Mouse (Mus musculus): Measurements from ENCODE around the gene S100a3.

S100a3 gene

DNA sequence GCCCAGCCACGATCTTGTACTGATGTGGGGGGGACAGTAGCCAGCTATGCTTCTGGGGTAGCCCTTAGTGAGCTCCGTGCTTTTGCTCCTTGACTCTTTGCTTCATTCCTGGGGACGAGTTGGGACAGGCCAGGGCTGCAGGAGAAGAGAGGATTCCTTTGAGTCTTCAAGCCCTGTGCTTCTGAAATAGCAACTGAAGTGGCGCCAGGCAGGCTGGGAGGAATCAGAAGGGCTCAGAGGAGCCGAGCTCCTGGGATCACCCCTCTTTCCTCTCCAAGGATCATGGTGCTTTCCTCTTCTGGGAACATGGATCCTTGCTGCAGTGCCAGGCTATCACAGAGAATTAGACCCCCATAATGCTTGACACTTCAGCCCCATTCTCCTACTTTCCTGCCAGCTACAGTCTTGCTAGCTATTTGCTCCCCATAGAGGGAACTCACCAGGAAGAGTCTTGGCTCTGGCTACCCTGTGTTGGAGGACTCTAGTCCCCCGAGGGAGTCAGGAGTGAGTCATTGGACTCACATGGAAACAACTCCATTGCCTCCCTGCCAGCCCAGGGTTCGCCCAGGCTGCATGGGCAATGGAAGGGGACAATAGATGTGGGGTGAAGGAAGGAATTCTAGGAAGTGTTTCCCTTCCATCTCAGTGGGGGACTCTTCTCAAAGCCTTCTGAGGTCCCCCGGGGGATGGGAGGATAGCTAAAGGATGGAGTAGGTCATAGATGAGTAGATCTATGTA lies 40.2 kb downstream of the S100a3 start:
- DNase-seq (ENCODE audit: low read depth, low spot score), result no peak

DNA sequence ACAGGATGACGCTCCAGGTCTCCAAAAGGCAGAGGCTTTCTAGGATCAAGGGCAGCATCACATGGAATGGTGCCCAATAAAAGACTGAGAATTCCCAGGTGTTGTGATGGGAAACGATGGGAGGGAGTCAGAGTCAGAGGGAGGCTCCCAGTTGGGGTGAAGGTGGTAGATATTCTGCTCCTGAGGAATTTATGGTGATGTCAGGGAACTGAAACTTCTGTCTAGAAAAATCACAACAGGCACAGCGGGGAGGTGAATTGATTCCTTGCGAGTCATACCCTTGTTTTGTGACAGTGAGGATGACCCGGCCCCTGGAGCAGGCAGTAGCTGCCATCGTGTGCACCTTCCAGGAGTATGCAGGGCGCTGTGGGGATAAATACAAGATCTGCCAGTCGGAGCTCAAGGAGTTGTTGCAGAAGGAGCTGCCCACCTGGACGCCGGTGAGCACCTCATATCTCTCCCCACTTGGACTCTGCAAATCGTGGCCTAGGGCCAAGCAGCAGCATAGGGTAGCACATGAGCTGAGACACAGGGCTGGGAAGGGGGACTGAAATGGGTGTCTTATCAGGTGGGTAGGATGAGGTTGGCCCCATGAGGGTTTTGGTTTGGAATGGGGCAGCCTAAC lies 41.2 kb downstream of the S100a3 start, which contains the start of gene Gm42674:
TSS of gene Gm42674 (plus strand) at position 419 of the 625 bp plus-strand sequence.
- no peak for DNase-seq (ENCODE audit: low read depth, low spot score)

DNA sequence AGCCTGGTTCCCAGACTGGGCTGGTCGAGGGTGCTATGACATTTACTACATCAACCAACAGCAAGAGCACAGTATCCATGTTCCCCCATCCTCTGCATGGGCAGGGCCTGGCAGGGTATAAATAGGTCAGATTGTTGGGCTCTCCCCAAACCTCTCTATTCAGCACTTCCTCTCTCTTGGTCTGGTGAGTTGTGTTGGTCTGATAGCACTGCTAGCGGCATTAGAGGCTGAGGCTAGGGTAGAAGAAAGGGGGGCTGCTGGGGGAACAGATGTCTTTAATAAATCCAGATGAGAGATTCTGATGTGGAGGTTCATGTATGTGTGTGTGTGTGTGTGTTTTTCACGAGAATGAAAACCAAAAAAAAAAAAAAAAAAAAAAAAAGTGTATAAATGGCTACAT lies 43.2 kb downstream of the S100a3 start, which contains the start of gene S100a4:
TSS of gene S100a4 (plus strand) at position 149 of the 400 bp plus-strand sequence.
- DNase-seq (ENCODE audit: low read depth, low spot score), result no peak

DNA sequence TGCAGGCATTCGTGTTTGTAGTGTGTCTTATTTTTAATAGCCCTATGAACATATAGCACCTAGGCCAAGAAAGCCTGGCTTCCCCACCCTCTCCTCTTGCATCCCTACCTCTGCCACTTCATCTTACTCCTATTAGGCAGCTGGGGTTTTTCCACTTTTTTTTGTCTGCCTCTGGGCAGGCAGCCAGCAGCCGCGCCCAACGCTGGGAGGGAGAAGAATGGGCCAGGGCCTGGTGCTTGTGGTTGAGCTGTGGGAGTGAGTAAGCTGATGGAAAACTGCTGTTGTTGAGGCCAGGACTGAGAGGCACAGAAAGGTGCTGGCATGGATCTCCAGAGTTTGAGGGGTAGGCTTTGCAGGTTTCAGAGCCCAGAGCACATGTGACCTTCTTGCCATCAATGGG lies 44.0 kb downstream of the S100a3 start:
- DNase-seq (ENCODE audit: low read depth, low spot score), result peak; percentile 50

DNA sequence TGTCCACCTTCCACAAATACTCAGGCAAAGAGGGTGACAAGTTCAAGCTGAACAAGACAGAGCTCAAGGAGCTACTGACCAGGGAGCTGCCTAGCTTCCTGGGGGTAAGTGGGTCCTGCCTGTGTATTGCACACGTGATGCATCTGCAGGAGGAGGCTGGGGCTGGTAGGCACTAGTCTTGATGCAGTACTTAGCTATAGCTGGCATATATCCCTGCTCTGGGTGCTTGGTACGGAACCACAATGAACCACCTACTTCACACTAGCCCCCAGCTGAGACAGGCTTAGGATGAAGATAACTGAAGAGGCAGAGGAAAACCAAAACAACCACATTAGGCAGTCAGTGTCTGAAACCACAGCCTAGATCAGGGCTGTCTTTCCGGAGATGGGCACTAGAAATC lies 44.7 kb downstream of the S100a3 start:
- no peak for DNase-seq (ENCODE audit: low read depth, low spot score)

DNA sequence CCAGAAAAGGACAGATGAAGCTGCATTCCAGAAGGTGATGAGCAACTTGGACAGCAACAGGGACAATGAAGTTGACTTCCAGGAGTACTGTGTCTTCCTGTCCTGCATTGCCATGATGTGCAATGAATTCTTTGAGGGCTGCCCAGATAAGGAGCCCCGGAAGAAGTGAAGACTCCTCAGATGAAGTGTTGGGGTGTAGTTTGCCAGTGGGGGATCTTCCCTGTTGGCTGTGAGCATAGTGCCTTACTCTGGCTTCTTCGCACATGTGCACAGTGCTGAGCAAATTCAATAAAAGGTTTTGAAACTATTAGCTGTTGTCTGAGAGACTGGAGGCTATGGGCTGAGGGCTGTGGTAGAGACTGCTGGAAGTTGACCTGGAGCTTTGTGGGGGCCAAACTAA lies 45.4 kb downstream of the S100a3 start:
- no peak for DNase-seq (ENCODE audit: low read depth, low spot score)

DNA sequence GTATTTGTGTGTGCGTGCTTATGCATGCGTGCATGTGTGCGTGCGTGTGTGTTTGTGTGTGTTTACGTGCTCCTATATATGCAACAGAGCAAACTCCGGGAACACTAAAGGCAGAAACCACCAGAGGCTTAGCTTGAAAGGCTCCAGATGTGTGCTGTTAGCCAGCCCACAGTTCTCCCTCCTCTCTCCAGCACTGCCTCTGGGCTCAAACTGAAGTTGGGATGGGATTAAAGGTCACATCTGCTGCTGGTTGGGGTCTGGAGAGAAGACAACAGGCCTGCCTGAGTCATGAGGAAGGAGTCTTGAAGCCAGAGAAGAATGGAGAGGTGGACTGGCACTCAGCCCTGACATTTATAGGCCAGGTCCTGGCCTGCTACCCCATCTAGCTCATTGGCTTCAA lies 45.8 kb downstream of the S100a3 start:
- DNase-seq (ENCODE audit: low read depth, low spot score), result no peak

DNA sequence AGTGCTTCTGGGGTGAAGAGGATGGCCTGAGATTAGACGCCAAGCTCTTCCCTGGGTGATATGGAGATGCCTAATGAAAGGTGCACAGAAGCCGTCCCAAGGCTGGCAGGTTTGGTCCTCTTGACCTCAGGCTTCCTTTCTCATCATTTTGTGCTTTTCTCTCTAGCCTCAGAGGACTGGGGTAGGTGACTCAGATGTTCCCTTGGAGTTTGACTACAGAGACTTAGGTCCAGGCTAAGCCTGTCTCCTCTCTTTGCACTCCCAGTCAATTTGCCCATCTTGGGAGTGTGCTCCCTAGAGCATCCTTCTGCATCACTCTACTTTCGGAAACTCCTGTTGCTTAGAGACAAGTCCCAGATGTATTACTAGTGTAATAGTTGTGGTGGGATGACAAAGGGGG lies 47.0 kb downstream of the S100a3 start:
- no peak for DNase-seq (ENCODE audit: low read depth, low spot score)

DNA sequence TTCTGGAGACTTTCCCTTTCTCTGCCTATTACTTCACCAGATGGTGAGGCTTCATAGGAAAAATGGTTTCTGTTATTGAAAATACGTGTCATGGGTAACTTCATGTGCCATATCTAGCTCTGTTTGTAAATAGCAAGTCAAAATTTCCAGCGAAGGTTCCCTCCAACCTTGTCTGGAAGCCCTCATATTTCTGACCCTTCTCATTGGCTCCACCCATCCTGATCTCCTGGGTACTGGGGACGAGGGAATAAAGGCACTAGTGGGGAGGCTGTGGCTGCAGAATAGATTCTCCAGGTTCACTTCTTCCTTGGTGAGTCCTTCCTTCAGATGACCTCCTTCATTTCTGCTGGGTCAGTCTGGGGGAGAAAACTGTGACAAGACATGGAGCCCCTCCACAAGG lies 47.8 kb downstream of the S100a3 start, which contains the start of gene S100a5:
TSS of gene S100a5 (plus strand) at position 301 of the 400 bp plus-strand sequence.
- DNase-seq (ENCODE audit: low read depth, low spot score), result no peak

DNA sequence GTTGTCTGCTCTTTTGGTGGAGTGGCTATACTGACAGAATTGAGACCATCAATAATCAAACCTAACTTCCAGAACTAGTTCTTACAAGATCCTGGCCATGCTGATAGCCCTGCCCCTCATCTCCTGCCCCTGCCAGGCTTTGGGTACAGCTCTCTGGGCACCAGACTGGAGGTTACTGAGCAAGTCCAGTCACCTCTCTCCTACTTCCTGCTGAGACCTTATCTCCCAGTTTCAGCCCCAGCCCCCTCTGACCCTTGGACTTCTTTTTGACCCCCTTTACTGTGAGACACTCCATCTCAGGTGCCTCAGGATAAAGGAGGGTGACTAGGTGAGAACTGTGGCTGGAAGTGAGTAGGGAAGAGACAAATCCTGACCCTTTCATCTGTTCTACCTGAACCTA lies 48.7 kb downstream of the S100a3 start:
- DNase-seq (ENCODE audit: low read depth, low spot score), result no peak

DNA sequence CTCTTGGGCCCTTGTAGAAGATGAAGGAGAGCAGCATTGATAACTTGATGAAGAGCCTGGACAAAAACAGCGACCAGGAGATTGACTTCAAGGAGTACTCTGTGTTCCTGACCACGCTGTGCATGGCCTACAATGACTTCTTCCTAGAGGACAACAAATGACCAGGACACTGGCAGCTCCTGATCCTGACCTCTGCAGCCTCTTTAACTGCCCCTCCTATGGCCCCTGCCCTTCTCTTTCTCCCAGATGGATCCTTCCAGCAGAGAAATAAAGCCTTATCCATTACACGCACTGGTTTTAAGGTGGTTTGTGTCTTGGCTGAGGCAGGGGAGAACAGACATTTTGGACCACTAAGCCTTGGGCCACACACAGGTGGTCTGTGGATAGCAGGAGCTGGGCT lies 51.1 kb downstream of the S100a3 start:
- no peak for DNase-seq (ENCODE audit: low read depth, low spot score)

DNA sequence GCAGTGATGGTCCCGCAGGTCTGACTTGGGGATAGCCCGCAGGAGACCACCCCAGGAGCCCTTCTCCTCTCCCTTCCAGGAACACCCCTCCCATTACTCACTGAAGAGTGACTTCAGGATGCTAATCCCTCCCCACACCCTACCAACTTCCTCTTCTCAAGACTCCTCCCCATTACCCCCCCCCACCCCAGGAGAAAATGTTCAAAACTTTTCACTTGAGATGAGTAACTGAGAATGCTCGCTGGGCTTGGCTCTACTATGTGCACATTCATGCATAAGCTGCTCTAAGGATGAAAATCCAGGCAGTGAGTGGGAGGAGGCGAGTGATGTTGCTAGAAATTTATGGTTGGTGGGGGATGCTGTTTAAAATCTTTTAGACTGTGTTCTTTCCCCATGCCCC lies 51.7 kb downstream of the S100a3 start:
- DNase-seq (ENCODE audit: low read depth, low spot score), result no peak

DNA sequence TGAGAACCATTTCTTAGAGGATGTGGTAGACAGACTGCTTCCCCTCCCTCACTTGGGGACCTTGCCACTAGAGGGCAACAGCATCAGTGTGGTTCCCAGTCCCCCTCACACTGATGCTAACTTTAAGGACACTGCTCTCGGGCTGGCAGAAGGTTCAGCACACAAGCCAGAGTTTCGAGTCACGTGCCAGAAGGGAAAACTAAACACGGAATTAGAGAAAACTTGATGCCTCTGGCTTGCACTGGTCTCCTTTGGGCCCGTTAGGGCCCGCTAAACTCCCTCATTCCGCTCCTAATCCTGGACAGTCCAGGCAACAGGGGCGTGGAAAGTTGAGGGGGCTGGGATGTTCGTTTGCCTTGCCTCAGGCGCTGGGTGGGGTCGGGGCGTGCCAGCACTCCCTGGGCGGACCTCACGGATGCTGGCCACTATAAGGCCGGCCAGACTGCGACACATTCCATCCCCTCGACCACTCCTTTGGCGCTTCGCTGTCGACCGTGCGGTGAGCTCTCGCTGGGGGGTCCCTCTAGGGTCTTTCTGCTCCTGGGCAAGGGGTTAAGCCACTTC lies 52.4 kb downstream of the S100a3 start, which contains the start of gene S100a6:
TSS of gene S100a6 (plus strand) at position 155 of the 564 bp plus-strand sequence.
- DNase-seq (ENCODE audit: low read depth, low spot score), result peak; percentile 86

DNA sequence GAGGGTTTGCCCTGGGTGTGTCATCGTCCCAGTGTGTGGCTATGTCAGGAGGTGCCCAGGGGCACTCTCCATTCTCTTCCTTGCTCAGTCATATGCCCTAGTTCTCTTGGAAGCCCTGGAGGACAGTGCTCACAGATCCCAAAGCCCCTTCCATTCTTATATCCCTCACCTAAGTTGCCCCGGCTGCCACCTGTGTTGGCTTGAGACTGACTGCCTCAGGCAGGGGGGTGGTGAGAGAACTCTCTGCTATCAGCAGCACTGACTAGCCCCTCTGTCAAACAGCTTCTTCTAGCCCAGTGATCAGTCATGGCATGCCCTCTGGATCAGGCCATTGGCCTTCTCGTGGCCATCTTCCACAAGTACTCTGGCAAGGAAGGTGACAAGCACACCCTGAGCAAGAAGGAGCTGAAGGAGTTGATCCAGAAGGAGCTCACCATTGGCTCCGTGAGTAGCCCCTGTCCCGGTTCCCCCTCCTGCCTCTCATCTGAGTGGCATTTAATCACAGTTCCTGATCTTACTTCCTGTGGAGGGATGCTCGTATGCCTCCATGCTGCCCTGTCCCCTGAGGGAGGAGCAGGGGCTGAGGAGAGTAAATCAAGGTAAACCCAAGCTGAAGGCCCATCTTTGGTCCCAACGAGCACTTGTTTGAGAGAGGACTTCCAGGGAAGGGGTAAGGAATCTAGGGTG lies 53.2 kb downstream of the S100a3 start:
- DNase-seq (ENCODE audit: low read depth, low spot score), result no peak

DNA sequence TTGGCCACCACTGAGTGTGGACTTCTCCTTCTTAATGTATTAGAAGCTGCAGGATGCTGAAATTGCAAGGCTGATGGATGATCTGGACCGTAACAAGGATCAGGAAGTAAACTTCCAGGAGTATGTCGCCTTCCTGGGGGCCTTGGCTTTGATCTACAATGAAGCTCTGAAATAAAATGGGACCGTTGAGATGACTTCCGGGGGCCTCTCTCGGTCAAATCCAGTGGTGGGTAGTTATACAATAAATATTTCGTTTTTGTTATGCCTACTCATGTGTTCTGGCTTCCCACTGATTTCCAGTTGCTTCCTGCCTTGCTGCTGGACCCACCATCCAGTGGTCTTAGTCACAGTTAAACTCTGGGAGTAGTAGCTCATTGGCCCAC lies 53.8 kb downstream of the S100a3 start:
- DNase-seq (ENCODE audit: low read depth, low spot score), result no peak

DNA sequence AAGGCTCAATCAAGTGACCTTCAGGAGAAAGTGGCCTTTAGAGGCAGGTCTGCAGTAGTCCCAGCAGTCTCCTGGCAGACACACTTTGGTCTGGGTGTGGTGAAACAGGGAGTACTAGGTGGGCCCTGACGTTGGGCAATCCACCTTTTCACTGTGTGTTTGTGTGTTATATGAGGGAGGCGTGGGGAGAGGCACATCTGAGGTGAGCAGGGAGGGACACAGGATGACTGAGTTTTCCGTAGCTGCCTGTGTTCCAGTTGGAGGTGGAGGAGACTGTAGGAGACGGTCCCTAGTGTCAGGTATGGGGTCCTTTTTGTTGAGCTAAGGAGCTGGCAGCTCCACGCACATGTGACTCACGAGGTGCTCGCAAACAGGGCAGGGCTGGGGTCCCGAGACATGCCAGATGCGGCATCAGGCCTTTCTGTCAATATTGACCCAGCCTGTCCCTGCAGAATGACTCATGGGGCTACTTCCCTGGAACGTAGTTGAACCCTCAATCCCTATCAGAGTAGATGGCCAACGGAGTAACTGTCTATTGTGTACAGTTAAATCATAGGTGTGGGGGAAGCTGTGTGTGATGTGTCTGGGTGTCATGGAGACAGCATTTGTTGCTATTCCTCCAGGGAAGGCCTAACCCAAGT lies 54.4 kb downstream of the S100a3 start:
- DNase-seq (ENCODE audit: low read depth, low spot score), result no peak

DNA sequence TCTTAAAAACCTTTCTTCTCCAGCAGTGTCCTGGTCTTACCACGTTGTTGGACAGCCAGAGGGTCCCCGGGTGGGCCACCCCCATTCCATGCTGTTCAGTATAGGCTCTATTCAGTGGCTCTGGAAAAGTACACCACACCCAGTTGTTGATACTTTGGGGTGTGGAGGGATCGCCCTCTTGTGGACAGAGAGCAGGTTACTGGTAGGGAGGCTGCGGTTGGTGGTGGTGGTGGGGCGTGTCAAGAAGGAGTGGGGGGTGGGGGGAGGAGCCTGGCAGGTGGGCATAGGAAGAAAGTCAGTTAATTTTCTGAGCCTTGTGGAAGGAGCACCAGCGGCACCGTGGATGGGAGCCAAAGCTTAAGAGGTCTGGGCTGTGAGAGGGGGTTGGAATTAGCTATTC lies 55.0 kb downstream of the S100a3 start:
- peak; percentile 83 for DNase-seq (ENCODE audit: low read depth, low spot score)

DNA sequence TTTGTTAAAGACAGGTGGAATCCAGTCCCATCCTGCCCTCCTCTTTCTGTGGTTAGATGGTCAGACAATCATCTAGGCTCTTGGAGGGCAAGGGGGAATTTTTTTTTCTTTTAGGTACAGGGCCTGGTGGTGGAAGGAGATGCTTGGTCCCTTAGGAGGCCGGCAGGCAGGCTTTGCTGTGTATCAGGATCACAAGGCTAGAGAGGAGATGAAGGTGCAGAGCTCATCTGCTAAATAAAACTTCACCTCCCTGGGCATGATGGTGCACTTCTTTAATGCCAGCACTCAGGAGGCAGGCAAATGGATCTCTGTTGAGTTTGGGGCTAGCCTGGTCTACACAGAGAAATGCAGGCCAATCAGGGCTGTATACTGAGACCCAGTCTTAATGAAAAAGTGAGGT lies 55.5 kb downstream of the S100a3 start:
- no peak for DNase-seq (ENCODE audit: low read depth, low spot score)

DNA sequence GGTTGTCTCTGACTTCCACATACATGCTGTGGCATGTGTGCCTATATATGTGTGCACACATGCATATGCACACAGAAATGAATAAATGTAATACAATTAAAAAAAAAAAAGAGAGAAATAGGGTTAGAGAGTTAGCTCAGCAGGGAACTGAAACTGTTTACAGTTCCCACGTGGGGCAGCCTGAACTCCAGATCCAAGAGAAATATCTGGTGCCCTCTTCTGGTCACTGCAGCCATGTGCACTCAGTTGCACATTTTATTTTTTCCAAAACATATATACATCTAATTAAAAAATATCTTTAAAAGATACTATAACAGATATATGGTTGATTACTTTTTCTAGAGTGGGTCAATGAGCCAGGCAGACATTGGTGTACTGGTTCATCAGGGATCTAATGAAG lies 57.2 kb downstream of the S100a3 start:
- peak; percentile 35 for DNase-seq (ENCODE audit: low read depth, low spot score)

DNA sequence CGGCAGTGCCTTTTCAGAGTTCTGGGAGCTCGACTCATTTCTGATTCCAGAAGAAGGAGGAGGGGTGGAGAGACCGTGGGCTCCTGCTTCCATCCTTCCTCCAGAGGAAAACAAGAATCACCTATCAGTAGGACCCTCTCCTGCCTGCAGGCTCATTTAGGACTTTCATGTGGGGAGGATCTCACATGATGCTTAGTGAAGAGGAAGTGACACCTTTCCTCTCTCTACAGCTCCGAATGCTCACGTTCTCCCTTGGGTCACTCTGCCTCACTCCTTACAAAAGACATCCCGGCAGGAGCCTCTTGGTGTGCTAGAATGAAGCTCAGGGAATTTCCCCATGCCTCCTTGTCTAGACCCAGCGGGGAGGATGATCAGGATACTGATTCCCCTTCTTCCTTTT lies 61.2 kb downstream of the S100a3 start:
- DNase-seq (ENCODE audit: low read depth, low spot score), result no peak

DNA sequence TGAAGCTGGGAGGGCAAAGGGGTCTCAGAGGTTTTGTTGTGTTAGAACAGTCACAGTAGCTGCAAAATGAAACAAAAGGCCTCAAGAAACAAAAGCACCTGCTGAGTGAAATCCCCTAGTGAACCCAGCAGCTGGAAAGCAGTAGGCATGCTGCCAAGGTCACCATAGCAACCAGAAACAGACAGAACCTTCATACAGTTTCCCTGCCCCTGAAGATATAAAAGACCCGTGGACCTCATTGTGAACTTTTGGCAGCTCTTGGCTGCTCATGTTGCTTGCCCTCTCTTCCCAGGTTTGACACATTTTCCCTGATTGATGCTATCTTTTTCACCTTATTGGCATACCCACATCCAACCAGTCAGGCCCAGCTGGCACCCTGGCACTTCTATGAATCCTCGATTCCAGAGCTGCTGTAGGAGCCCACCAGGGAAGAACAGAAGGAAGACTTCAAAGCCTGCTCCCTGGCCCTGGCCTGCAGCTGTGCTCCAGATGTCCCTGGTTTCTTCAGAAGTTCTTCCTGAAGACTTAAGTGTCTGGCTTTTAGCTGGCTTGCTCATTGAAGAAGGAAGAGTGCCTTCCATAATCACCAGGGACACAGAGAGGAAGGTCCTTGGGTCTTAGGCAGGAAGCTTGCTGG lies 63.2 kb downstream of the S100a3 start:
- DNase-seq (ENCODE audit: low read depth, low spot score), result peak; percentile 28

Data from ZHBTc4 (cell line).